Mouse (Mus musculus) cortical plate, adult 2 months (tissue): ENCODE data around the gene Stk35.

Experiments used
- CTCF ChIP-seq: fragments of 200-500 bp; IDR thresholded peaks from 2 replicates; pipeline ENCODE4 v1.5.1; 2011; ENCODE audit warnings: mild to moderate bottlenecking, control low read depth, low read length; ENCODE audit not compliant: insufficient read depth; ENCODE audit errors: extremely low read depth
- POLR2A ChIP-seq: fragments of 200-500 bp; IDR thresholded peaks from 2 replicates; pipeline ENCODE4 v1.6.1; 2011; ENCODE audit warnings: mild to moderate bottlenecking, low read length, control low read depth; ENCODE audit not compliant: insufficient read depth; ENCODE audit errors: extremely low read depth

- TF ChIP-seq CTCF (no peak), POLR2A (no peak)
Observed at GRCm38 (mm10) chr2:129821568-129821967, 21.3 kb downstream of the Stk35 start.
